Mouse (Mus musculus) neural tube, embryonic 14.5 days (tissue): ENCODE results near the gene Eif3j1. TPM values are rescaled to one million over a fixed set of nuclear protein-coding genes. Genes with fewer than 3 reads are reported as not detected.

ENCODE experiments used
- ATAC-seq: fragments of 200-750 bp; cut with Nextera tagmentation; 2 replicates; pipeline ENCODE4 v1.8.0; 2017; ENCODE audit warnings: low read depth, mild to moderate bottlenecking, moderate TSS enrichment, moderate library complexity
- H3K27ac ChIP-seq: fragments of 300-500 bp; sonication (generic); 2 replicates; pipeline ENCODE4 v1.5.1; 2014; ENCODE audit warnings: low read depth, mild to moderate bottlenecking, control low read depth, low read length, moderate library complexity, mixed read lengths
- H3K27me3 ChIP-seq: fragments of 300-500 bp; sonication (generic); 2 replicates; pipeline ENCODE4 v1.6.1; 2014; ENCODE audit warnings: low read length; ENCODE audit not compliant: control insufficient read depth, insufficient read depth
- H3K36me3 ChIP-seq: fragments of 300-500 bp; sonication (generic); 2 replicates; pipeline ENCODE4 v1.6.1; 2014; ENCODE audit warnings: low read length, mixed read lengths; ENCODE audit not compliant: control insufficient read depth, insufficient read depth
- H3K4me1 ChIP-seq: fragments of 300-500 bp; sonication (generic); 2 replicates; pipeline ENCODE4 v1.6.1; 2014; ENCODE audit warnings: low read length; ENCODE audit not compliant: control insufficient read depth, insufficient read depth
- H3K4me2 ChIP-seq: fragments of 300-500 bp; sonication (generic); 2 replicates; pipeline ENCODE4 v1.6.1; 2014; ENCODE audit warnings: mild to moderate bottlenecking, low read depth, low read length, control low read depth
- H3K4me3 ChIP-seq: fragments of 300-500 bp; sonication (generic); 2 replicates; pipeline ENCODE4 v1.5.1; 2014; ENCODE audit warnings: low read depth, low read length, control low read depth, mixed read lengths
- H3K9ac ChIP-seq: fragments of 300-500 bp; sonication (generic); replicated peaks from 2 replicates; pipeline ENCODE4 v1.6.1; 2014; ENCODE audit warnings: low read depth, mild to moderate bottlenecking, control low read depth, low read length, mixed read lengths
- H3K9me3 ChIP-seq: fragments of 300-500 bp; sonication (generic); 2 replicates; pipeline ENCODE4 v1.6.1; 2016; ENCODE audit warnings: low read length; ENCODE audit not compliant: control insufficient read depth
- WGBS: fragments of 180-500 bp; shearing (Covaris S2); extraction: QIAGEN DNeasy Blood & Tissue Kit; methylation state at CpG from one replicate; pipeline ENCODE4 v1.1.7; 2014; 5-methylcytosine and 5-hydroxymethylcytosine counted together
- polyA plus RNA-seq: library from polyadenylated mRNA; unstranded; fragments of >200 nt; fragmentation: Nextera tagmentation; extraction: Ambion mirVana; gene quantifications from 2 replicates; pipeline ENCODE4 v1.2.1, GENCODE M21; 2014

Eif3j1 gene
- polyA plus RNA-seq, 1 experiment from 2014 or later = 11.4 TPM

- WGBS = 86% methylated on average over 6 of the region's 6 CpGs
- Histone ChIP-seq H3K9ac (no peak overlapping the region), H3K36me3 (no peaks in the 10 kb centered on the region), H3K27me3 (no peaks in the 10 kb centered on the region), H3K9me3 (no peaks in the 10 kb centered on the region), H3K4me1 (peaks cover 11% of the 10 kb centered on the region), H3K27ac (no peak overlapping the region), H3K4me3 (no peak overlapping the region), H3K4me2 (no peak overlapping the region)
- ATAC-seq = no peak
These were observed 3.6 kb downstream of the Eif3j1 start for GRCm38 (mm10) chr2:122031970-122032369.

DNA sequence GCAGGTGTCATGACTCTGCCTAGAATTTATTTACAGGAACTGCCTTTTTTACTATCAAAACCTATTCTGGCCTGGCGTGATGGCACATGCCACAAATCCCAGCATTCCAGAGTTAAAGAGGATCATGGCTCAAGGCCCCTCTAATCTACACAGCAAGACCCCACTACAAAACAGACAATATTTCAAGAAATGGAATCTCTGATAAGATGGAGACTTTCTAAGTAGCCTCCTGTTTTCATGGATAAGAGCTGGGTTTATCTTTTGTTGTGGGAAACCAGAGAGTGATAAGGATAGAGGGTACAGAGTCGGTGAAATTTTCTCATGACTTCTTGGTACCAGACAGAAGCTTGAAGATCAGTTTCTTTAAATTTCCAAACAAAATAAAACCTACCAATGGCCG lies 7.7 kb downstream of the Eif3j1 start:
- Histone ChIP-seq H3K36me3 (no peaks in the 10 kb centered on the region), H3K4me2 (no peak overlapping the region), H3K4me3 (no peak overlapping the region), H3K9me3 (no peaks in the 10 kb centered on the region), H3K27me3 (no peaks in the 10 kb centered on the region), H3K4me1 (no peaks in the 10 kb centered on the region), H3K27ac (no peak overlapping the region), H3K9ac (no peak overlapping the region)
- ATAC-seq = no peak
- WGBS = 97% methylated on average over 3 of the region's 3 CpGs

- no peak overlapping the region for H3K9ac ChIP-seq
- peaks cover 13% of the 10 kb centered on the region for H3K36me3 ChIP-seq
- no peak overlapping the region for H3K27ac ChIP-seq
- H3K27me3 ChIP-seq = no peaks in the 10 kb centered on the region
- H3K4me3 ChIP-seq = no peak overlapping the region
- H3K4me1 ChIP-seq = no peaks in the 10 kb centered on the region
- no peak for ATAC-seq
- H3K9me3 ChIP-seq = no peaks in the 10 kb centered on the region
- no peak overlapping the region for H3K4me2 ChIP-seq
These were observed 15.6 kb downstream of the Eif3j1 start for GRCm38 (mm10) chr2:122043926-122044325.

- Histone ChIP-seq H3K4me2 (no peak overlapping the region), H3K4me3 (no peak overlapping the region), H3K4me1 (no peaks in the 10 kb centered on the region), H3K36me3 (peaks cover 16% of the 10 kb centered on the region), H3K9me3 (no peaks in the 10 kb centered on the region), H3K9ac (no peak overlapping the region), H3K27me3 (no peaks in the 10 kb centered on the region), H3K27ac (no peak overlapping the region)
- 93% methylated on average over 11 of the region's 11 CpGs for WGBS
- ATAC-seq = no peak
These were observed 31.2 kb downstream of the Eif3j1 start for GRCm38 (mm10) chr2:122059365-122060115.

DNA sequence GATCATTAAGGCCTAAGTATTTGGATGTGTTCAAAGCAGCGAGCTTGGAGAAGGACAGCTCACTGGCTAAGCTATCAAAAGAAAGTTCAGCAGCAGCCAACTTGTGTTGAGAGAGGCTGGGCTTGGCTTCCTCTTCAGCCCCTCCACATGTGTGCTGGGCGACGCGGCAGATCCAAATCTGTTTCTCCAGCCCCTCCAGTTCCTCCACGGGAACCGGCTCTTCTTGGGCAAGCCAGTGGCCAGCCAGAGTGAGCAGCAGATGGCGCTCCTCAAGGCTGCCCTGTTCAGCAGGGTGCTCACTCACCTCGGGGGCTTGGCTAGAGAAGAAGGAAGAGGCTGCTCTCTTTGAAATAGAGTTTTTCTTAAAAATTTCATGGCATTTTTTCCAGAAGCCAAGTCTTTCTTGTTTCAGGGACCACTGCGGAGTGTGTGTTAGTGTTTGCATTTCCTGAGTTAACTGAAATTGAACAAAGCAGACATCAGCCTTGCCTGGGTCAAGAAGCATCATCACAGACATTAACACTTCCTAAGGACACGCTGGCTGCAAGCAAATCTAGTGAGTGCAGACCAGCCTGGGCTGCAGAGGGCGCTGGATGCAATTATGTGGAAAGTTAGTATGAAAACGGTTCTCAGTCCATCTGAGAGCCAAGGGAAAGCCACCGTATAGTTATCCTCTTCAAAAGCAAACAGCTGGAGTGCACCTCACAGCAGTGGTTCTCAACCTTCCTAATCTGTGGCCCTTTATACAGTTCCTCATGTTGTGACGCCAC lies 37.0 kb downstream of the Eif3j1 start:
- H3K27me3 ChIP-seq = no peaks in the 10 kb centered on the region
- no peaks in the 10 kb centered on the region for H3K9me3 ChIP-seq
- WGBS = 59% methylated on average over 14 of the region's 14 CpGs
- no peak overlapping the region for H3K4me3 ChIP-seq
- H3K9ac ChIP-seq = no peak overlapping the region
- H3K27ac ChIP-seq = no peak overlapping the region
- no peak overlapping the region for H3K4me2 ChIP-seq
- ATAC-seq = no peak; the same call in 1 of the 2 replicates
- H3K36me3 ChIP-seq = peaks cover under 1% of the 10 kb centered on the region
- H3K4me1 ChIP-seq = no peaks in the 10 kb centered on the region

GRCm38 (mm10) chr2:122066241-122066640 lies 37.9 kb downstream of the Eif3j1 start:
- no peaks in the 10 kb centered on the region for H3K9me3 ChIP-seq
- no peaks in the 10 kb centered on the region for H3K27me3 ChIP-seq
- H3K27ac ChIP-seq = no peak overlapping the region
- no peaks in the 10 kb centered on the region for H3K4me1 ChIP-seq
- H3K36me3 ChIP-seq = peaks cover 8% of the 10 kb centered on the region
- ATAC-seq = no peak
- no peak overlapping the region for H3K4me3 ChIP-seq
- no peak overlapping the region for H3K9ac ChIP-seq
- 82% methylated on average over 8 of the region's 8 CpGs for WGBS
- no peak overlapping the region for H3K4me2 ChIP-seq

DNA sequence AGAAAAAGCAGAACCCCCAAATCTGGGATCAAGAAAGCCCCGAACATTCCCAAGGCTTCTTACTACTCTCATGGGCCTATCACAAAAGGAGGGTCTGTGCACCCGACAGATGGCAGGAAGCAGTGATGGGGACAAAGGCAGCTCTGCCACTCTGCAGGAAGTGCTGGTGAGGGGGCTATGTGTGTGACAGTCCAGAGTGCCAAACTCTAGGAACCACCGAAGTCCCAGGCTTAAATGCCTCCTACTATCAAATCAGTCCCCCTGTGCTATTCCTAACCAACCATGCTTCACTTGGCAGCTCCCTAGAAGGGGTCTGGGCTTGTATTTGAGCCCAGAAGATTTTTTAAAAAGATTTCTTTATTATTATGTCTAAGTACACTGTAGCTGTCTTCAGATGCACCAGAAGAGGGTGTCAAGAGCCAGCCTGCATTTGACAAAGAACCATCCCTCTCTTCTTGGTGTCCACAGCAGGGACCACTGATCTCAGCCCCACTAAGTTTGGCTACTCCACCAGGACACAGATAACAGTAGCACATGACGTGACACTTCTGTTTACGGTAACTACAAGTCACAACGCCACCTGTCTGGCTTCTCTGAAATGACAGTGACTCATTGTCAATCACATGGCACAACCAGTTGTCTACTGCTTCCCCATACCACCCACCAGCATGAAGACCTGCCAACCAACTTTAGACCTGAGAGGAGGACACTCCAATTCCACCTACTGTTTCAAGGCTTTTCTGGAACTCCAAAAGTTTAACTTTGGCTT lies 41.0 kb downstream of the Eif3j1 start:
- H3K4me1 ChIP-seq = no peaks in the 10 kb centered on the region
- no peaks in the 10 kb centered on the region for H3K9me3 ChIP-seq
- H3K36me3 ChIP-seq = peaks cover 24% of the 10 kb centered on the region
- H3K4me2 ChIP-seq = no peak overlapping the region
- no peak for ATAC-seq
- no peak overlapping the region for H3K9ac ChIP-seq
- no peaks in the 10 kb centered on the region for H3K27me3 ChIP-seq
- no peak overlapping the region for H3K27ac ChIP-seq
- no peak overlapping the region for H3K4me3 ChIP-seq
- WGBS = 90% methylated on average over 6 of the region's 6 CpGs

- no peak for ATAC-seq
- 39% methylated on average over 5 of the region's 5 CpGs for WGBS
- peaks cover 29% of the 10 kb centered on the region for H3K36me3 ChIP-seq
These were observed 41.6 kb downstream of the Eif3j1 start for GRCm38 (mm10) chr2:122069922-122070321.

More at GRCm38 (mm10) chr2:122069922-122070321, 41.6 kb downstream of the Eif3j1 start:
- H3K4me1 ChIP-seq = no peaks in the 10 kb centered on the region
- H3K27ac ChIP-seq = no peak overlapping the region
- no peak overlapping the region for H3K9ac ChIP-seq
- no peaks in the 10 kb centered on the region for H3K27me3 ChIP-seq
- no peak overlapping the region for H3K4me3 ChIP-seq
- H3K4me2 ChIP-seq = no peak overlapping the region
- no peaks in the 10 kb centered on the region for H3K9me3 ChIP-seq
